Mouse (Mus musculus) mesoderm, embryonic 11.5 days (tissue): ENCODE results near the gene Nat8f1.
A peak's percentile ranks its signal among the peaks of the same experiment; 100 is the strongest.
"Not testable (repeated sequence)": the region's sequence is repeated elsewhere in the genome, so short reads cannot be mapped to it uniquely, and the experiment has no call there.

ENCODE experiments used
- DNase-seq: peaks from one replicate; pipeline ENCODE4 v3.0.0-alpha.2; 2012; ENCODE audit warnings: low read depth, low spot score

Gene Nat8f1

GRCm38 (mm10) chr6:85908341-85908740 is 7.1 kb downstream of the Nat8f1 start:
- DNase-seq: no peak

GRCm38 (mm10) chr6:85906911-85907351 is 8.6 kb downstream of the Nat8f1 start:
- not testable (repeated sequence) for DNase-seq

DNA sequence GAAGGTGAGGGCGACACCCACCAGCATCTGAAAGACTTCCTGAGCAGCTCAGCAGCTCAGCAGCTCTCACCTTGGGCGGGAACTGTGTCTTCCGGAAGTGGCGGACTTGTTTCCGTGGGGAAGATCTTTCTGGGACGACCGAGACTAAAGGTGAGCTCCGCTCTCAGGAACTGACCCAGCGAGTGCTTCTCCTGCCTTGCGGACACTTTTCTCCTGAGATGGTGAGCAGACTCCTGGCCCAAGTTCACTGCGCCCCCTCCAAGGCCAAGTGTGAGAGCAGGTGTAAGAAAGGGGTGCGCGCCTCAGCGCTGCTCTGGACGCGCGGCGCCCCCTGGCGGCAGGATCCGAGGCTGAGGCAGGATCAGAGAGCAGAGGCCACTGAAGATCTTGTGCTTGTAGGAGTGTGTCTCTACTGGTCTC is 10.8 kb downstream of the Nat8f1 start, which contains the start of gene Nat8f4:
TSS of gene Nat8f4 (minus strand) at position 243 of the 420 bp plus-strand sequence.
- DNase-seq: peak; percentile 24

DNA sequence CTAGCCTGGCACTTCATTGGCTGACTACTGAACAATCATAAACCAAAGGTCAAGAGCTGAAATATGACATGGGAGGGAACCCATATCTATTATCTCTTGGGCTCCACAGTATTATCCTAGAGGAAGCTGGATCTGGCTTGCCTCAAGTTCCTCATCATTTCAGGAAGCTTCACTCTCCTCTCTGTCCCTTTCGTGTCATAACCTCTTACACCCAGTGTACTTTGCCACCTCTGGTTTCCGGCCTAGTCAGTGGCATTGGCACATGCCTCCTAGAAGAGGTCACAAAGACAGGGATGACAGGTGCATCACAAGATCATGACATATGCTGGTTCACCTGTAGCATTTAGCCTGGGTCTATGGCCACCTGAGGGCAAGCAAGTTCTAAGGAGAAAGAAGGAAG is 13.2 kb downstream of the Nat8f1 start:
- DNase-seq: no peak

DNA sequence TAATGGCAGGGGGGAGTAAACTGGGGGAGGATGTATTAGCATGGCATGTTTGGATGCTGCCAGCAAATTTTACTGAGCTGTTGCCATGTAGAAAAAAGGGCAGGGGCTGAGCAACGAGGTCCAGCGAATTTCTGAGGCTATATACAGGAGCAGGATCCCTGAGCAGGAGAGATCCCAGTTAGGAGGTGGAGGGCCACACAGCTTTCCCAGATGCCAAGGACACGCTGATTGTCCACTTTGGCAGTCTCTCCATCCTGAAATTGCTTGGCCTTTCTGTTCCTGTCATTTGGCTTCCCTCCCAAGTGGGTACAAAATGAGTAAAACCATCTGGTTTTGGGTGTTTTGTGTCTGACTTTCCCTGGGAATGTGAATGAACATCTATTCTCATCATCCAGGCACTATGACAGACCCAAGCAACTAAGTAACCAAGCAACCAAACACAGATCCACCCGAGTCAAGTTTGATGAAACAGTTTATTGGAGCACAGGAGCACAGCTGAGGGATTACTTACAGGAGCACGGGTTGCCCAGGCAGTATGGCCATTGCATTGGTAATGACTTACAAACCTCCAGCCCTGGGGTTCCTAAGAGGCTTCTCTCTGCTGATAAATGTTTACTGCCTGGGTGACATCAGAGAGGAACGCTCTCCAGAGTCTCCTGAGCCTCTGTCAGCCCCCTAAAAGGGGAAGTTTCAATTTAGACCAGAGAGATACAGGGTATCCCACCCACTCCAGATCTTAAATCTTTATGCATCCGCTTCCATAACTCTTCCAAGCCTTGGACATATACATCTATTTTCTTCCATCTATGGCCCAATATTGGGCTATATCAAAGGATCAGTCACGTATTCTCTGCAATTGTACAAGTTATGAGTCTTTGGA is 16.7 kb downstream of the Nat8f1 start:
- not testable (repeated sequence) for DNase-seq

DNA sequence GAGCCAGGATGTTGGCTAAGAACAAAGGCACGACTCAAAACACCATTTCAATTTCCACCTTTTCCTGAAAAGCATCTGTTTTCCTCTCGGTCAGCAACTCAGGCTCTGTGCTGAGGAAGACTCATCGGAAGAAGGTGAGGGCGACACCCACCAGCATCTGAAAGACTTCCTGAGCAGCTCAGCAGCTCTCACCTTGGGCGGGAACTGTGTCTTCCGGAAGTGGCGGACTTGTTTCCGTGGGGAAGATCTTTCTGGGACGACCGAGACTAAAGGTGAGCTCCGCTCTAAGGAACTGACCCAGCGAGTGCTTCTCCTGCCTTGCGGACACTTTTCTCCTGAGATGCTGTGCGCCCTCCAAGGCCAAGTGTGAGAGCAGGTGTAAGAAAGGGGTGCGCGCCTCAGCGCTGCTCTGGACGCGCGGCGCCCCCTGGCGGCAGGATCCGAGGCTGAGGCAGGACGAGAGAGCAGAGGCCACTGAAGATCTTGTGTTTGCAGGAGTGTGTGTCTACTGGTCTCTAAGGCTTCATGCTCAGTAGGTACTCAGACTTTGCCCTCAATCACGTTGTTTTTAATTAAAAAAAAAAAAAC is 20.3 kb downstream of the Nat8f1 start:
- not testable (repeated sequence) for DNase-seq

GRCm38 (mm10) chr6:85888961-85889360 is 26.5 kb downstream of the Nat8f1 start:
- DNase-seq: no peak

DNA sequence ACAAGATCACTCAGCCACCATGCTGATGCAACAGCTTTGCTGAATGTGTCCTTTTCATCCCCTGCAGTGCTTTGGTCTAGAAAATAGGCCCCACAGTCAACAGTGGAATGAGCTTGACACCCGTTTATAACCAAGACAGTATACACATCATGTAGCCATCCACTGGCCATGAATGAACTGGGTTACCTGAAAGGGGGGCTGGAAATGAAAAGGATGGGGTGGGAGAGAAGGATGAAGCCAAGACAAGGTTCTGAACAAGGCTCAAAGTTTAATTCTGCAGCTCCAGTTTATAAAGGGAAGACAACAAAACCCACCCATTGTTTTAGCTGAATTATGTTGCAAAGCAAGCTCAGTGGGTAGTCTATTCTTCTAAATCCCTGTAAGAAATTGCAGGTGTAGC is 31.2 kb downstream of the Nat8f1 start:
- DNase-seq: no peak

GRCm38 (mm10) chr6:85883246-85883645 is 32.2 kb downstream of the Nat8f1 start:
- DNase-seq: not testable (repeated sequence)

DNA sequence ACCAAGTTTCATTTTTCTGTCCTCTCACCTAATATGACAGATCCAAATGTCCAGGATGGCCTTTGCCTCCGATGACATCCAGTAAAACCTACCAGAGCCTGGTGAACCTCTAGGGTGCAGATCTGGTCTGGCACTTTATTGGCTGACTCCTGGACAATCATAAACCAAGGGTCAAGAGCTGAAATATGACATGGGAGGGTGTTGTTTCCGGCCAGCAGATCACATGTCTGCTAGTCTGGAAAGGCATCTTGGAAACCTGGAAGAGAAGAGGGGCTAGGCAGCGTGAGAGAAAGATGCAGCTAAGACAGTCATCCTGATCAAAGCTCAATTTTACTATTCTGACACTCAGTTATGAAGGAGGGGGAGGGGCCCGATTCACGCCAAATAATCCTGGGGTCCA is 46.5 kb downstream of the Nat8f1 start, which contains the start of gene Nat8f2:
TSS of gene Nat8f2 (minus strand) at position 153 of the 400 bp plus-strand sequence.
- DNase-seq: not testable (repeated sequence)

GRCm38 (mm10) chr6:85867726-85868690 is 47.5 kb downstream of the Nat8f1 start:
- DNase-seq: no peak

DNA sequence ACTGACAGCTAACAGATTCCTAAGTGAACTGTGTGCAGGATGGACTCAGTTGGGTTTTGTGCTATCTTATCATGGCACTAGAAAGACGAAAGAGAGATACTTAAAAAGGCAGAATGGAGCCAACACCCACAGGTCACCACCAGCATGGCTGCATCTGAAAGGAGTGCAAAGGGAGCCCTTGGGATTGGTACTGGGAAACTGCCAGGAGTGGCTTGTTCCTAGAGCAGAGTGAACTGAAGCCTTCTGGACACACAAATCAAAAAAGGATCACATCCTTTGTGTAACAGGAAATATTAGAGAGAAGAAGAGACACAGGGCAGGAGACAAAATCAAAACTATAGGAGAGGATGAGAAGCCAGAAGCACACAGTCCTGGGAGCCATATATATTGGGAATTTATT is 48.5 kb downstream of the Nat8f1 start:
- not testable (repeated sequence) for DNase-seq

- DNase-seq: not testable (repeated sequence)
Measured at GRCm38 (mm10) chr6:85866166-85866565, 49.3 kb downstream of the Nat8f1 start.

DNA sequence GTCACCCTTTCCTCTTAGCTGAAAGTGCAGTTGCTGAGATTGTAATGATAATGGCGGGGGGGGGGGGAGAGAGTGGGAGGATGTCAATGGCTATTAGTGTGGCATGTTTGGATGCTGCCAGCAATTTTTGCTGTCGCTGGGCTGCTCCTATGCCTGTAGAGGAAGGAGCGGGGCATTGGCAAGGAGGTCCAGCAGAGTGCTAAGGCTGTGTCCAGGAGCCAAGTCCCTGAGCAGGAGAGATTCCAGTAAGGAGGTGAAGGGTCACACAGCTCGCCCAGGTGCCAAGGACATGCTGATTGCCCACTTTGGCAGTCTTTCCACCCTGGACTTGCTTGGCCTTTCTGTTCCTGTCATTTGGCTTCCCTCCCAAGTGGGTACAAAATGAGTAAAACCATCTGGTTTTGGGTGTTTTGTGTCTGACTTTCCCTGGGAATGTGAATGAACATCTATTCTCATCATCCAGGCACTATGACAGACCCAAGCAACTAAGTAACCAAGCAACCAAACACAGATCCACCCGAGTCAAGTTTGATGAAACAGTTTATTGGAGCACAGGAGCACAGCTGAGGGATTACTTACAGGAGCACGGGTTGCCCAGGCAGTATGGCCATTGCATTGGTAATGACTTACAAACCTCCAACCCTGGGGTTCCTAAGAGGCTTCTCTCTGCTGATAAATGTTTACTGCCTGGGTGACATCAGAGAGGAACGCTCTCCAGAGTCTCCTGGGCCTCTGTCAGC is 50.4 kb downstream of the Nat8f1 start:
- DNase-seq: not testable (repeated sequence)

GRCm38 (mm10) chr6:85863840-85864239 is 51.6 kb downstream of the Nat8f1 start:
- no peak for DNase-seq

DNA sequence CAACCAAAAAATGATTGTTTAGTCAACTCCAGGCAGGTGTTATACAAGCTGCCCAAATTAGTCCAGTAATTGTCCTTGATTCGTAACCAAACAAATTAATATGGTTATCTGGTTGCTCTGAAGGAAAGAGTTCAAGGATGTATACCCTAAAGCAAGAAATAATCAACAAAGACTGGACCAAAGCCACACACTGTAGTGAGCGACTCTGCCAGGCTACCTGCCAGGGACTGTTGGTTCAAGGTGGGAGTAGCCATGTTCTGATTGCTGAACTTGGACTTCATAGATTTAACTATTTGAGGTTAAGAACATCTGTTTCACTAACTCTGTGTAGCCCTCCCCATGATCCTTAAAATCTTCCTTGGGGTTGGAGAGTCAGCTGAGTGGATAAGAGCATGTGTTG is 52.4 kb downstream of the Nat8f1 start:
- no peak for DNase-seq

- DNase-seq: no peak
Measured at GRCm38 (mm10) chr6:85862565-85862964, 52.9 kb downstream of the Nat8f1 start.

- no peak for DNase-seq
Measured at GRCm38 (mm10) chr6:85861247-85861646, 54.2 kb downstream of the Nat8f1 start.
